Mouse (Mus musculus): Measurements from ENCODE around the gene Klhl25. TPM values are rescaled to one million over a fixed set of nuclear protein-coding genes. Genes with fewer than 3 reads are reported as not detected.
"Not testable (repeated sequence)": the region's sequence is repeated elsewhere in the genome, so short reads cannot be mapped to it uniquely, and the experiment has no call there.

The Klhl25 gene
- polyA plus RNA-seq, 1 experiment from 2014 or later, result 19.5 TPM

DNA sequence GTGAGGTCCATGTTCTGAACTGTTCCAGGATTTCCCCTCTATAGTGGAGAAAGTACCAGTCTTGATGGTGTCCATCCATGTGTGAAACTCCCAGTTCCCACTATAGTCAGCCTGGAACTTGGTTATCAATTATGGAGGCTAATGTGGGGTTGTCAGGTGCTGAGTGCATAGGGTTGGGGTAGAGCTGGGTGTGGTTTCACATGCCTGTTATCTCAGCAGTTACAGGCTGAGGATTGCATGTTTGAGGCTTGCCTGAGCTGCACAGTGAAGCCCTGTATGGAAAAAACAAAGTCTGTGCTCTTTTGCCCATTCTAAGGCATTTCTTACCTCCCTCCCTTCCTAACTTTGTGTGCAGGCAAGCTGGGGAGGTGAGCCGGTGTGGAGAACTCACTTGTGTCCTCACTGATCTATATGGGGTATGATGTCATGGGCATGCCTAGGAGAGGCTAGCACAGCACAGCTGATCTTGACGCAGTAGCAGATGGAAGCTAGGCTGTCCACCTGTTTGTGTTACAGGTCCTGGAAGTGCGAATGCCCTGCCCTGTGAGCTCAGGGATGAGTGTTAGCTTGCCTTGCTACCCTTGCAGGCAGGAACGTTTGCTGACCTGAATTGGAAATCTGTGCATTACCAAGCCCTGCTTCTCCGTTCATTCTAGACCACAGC lies 15.3 kb downstream of the Klhl25 start:
- not testable (repeated sequence) for H3K4me3 ChIP-seq; ATAC-seq (ENCODE audit: low FRiP score, low read depth); H3K27ac ChIP-seq; H3K4me2 ChIP-seq (replicated peaks); H3K4me1 ChIP-seq; H3K9me3 ChIP-seq; H3K9ac ChIP-seq; H3K27me3 ChIP-seq
- 85% methylated on average over 5 of the region's 5 CpGs for WGBS
- H3K36me3 ChIP-seq, result peaks cover 57% of the 10 kb centered on the region

DNA sequence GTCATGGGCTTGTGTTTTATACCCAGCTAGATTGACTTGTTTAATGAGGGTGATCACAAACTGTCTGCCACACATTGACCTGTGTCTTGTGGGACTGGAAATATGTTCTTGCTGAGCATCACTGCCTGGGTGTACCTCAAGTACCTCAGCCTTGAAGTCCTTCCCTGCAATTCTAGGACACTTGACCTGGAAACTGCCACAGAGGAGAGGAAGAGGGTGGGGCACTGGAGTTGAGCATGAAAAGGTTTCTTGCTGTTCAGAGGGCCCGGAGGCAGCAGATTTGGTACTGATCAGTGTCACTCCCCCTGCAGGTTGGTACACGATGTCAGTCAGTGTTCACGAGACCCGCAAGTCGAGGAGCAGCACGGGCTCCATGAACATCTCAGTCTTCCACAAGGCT lies 16.9 kb downstream of the Klhl25 start:
- no peak overlapping the region for H3K4me3 ChIP-seq
- no peaks in the 10 kb centered on the region for H3K27me3 ChIP-seq
- no peak for ATAC-seq (ENCODE audit: low FRiP score, low read depth)
- no peak overlapping the region for H3K4me2 ChIP-seq (replicated peaks)
- H3K4me1 ChIP-seq, result no peaks in the 10 kb centered on the region
- no peak overlapping the region for H3K27ac ChIP-seq
- no peaks in the 10 kb centered on the region for H3K9me3 ChIP-seq
- H3K9ac ChIP-seq, result no peak overlapping the region
- WGBS, result 94% methylated on average over 6 of the region's 6 CpGs
- peaks cover 60% of the 10 kb centered on the region for H3K36me3 ChIP-seq

DNA sequence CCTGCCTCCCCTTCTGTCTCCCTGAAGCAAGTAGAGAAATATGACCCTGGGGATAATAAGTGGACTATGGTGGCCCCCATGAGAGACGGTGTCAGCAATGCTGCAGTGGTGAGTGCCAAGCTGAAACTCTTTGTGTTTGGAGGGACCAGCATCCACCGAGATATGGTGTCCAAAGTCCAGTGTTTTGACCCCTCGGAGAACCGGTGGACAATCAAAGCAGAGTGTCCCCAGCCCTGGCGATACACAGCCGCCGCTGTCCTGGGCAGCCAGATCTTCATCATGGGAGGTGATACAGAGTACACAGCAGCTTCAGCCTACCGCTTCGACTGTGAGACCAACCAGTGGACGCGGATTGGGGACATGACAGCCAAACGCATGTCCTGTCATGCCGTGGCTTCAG lies 18.4 kb downstream of the Klhl25 start:
- 93% methylated on average over 13 of the region's 13 CpGs for WGBS
- no peak overlapping the region for H3K9ac ChIP-seq
- peaks cover 12% of the 10 kb centered on the region; the same call in 1 of the 2 replicates for H3K4me1 ChIP-seq
- no peaks in the 10 kb centered on the region for H3K27me3 ChIP-seq
- H3K9me3 ChIP-seq, result no peaks in the 10 kb centered on the region
- H3K27ac ChIP-seq, result no peak overlapping the region
- no peak for ATAC-seq (ENCODE audit: low FRiP score, low read depth)
- H3K4me2 ChIP-seq (replicated peaks), result no peak overlapping the region
- H3K4me3 ChIP-seq, result no peak overlapping the region
- H3K36me3 ChIP-seq, result peaks cover 69% of the 10 kb centered on the region

DNA sequence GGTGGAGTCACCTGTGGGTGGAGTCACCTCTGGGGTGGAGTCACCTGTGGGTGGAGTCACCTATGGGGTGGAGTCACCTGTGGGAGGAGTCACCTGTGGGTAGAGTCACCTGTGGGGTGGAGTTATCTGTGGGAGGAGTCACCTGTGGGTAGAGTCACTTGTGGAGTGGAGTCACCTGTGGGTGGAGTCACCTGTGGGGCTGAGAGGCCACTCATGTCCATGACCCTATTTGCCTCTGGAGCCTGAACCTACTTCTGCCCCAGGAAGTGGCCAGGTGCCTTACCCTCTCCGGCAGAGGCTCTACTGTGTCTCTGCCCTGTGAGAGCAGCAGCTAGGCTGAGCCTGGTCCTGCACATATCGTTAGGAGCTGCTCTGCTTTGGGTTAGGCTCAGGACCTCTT lies 20.6 kb downstream of the Klhl25 start:
- H3K27ac ChIP-seq, result no peak overlapping the region
- H3K9me3 ChIP-seq, result no peaks in the 10 kb centered on the region
- peaks cover 83% of the 10 kb centered on the region for H3K36me3 ChIP-seq
- no peaks in the 10 kb centered on the region for H3K27me3 ChIP-seq
- no peak overlapping the region for H3K9ac ChIP-seq
- no peak for ATAC-seq (ENCODE audit: low FRiP score, low read depth)
- no peak overlapping the region for H3K4me2 ChIP-seq (replicated peaks)
- H3K4me1 ChIP-seq, result peaks cover 12% of the 10 kb centered on the region; the same call in 1 of the 2 replicates
- 71% methylated on average over 2 of the region's 2 CpGs for WGBS
- no peak overlapping the region for H3K4me3 ChIP-seq

DNA sequence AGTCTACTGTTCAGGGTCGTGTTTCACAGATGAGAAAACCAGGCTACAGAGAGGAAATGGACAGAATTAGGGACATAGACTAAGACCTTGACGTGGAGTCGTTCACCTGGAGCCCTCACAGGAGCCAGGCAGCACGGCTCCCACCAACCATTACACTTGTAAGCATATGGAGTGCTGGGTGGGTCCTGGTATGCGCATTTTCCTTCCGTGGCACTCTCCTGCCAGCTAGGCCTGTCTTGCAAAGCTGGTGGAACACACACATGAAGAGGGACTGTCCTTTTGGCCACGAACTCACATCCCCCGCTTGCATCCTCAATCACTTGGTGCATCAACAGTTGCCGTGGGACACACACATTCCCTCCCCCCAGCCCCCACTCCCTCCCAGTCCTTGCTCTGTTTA lies 22.4 kb downstream of the Klhl25 start:
- no peak overlapping the region for H3K9ac ChIP-seq
- 67% methylated on average over 9 of the region's 9 CpGs for WGBS
- H3K4me2 ChIP-seq (replicated peaks), result no peak overlapping the region
- no peaks in the 10 kb centered on the region for H3K27me3 ChIP-seq
- H3K4me1 ChIP-seq, result peaks cover 12% of the 10 kb centered on the region; the same call in 1 of the 2 replicates
- no peak overlapping the region for H3K4me3 ChIP-seq
- H3K9me3 ChIP-seq, result no peaks in the 10 kb centered on the region
- no peak overlapping the region for H3K27ac ChIP-seq
- ATAC-seq (ENCODE audit: low FRiP score, low read depth), result no peak
- peaks cover 84% of the 10 kb centered on the region for H3K36me3 ChIP-seq

DNA sequence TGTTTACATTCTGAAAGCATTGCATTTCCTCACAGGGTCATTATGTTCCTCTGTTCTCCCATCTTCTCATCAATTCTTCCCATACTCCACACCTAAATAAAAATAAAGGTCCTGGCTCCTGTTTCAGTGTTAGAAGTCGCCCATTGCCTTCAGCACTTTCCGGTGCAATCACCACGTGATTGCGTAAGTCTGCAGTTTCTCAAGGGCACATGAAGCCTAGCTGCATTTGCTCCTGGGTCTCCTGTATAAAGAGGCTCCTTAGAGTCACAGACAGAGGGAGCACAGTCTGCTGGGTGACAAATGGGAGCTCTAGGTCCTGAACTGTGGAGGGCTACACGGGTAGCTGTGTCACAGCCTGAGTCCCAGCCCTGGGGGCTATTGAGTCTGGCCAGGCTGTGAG lies 24.1 kb downstream of the Klhl25 start:
- peaks cover 12% of the 10 kb centered on the region; the same call in 1 of the 2 replicates for H3K4me1 ChIP-seq
- no peak overlapping the region for H3K4me3 ChIP-seq
- no peak overlapping the region for H3K27ac ChIP-seq
- 0 out of 2 replicates have a peak overlapping the region, but pooled peaks have one; percentile 20 for H3K9ac ChIP-seq
- H3K9me3 ChIP-seq, result no peaks in the 10 kb centered on the region
- no peaks in the 10 kb centered on the region for H3K27me3 ChIP-seq
- 68% methylated on average over 5 of the region's 5 CpGs for WGBS
- H3K36me3 ChIP-seq, result peaks cover 69% of the 10 kb centered on the region
- H3K4me2 ChIP-seq (replicated peaks), result no peak overlapping the region
- no peak for ATAC-seq (ENCODE audit: low FRiP score, low read depth)

DNA sequence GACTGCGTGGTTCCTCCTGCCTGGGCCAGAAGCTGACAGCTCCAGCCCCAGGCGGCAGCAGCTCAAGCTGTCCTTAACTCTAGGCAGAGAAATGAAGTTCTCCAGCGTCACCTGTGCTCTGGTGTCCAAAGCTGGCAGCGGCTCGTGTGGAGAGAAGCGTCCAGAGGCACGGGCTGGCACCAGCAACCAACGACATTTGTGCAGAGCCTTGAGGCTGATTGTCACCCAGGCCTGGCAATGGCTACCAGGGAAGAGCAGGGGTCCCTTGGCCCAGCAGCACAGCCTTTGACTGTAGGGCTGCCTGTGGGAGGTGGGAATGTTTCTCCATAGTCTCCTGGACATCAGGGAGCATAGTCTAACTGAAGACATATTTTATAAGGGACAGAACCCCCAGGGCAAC lies 24.6 kb downstream of the Klhl25 start:
- H3K9ac ChIP-seq, result 0 out of 2 replicates have a peak overlapping the region, but pooled peaks have one; percentile 20
- 79% methylated on average over 8 of the region's 8 CpGs for WGBS
- peaks cover 65% of the 10 kb centered on the region for H3K36me3 ChIP-seq
- H3K27me3 ChIP-seq, result no peaks in the 10 kb centered on the region
- no peak overlapping the region for H3K4me2 ChIP-seq (replicated peaks)
- no peak for ATAC-seq (ENCODE audit: low FRiP score, low read depth)
- H3K9me3 ChIP-seq, result no peaks in the 10 kb centered on the region
- H3K4me1 ChIP-seq, result peaks cover 12% of the 10 kb centered on the region; the same call in 1 of the 2 replicates
- H3K27ac ChIP-seq, result no peak overlapping the region
- no peak overlapping the region for H3K4me3 ChIP-seq

DNA sequence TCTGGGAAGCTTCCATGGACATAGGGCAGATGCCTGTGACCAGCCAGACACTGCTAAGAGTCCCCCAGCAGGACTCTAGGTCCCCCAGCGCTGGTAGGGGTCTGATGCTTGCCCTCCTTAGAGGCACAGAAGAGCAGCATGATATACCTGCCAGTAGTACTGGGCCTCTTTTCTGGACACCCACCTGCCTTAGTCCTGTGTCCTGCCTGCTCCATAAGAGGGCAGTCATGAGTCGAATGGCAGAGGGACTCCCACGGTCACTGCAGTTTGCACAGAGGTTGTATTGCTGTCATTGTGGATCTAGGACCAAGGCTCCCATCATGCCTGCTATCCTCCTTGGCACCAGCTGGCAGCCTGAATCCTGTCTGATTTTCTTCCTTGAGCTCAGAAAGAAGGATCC lies 25.1 kb downstream of the Klhl25 start:
- no peak overlapping the region for H3K4me2 ChIP-seq (replicated peaks)
- H3K9ac ChIP-seq, result no peak overlapping the region
- H3K9me3 ChIP-seq, result no peaks in the 10 kb centered on the region
- H3K4me3 ChIP-seq, result no peak overlapping the region
- H3K27ac ChIP-seq, result no peak overlapping the region
- ATAC-seq (ENCODE audit: low FRiP score, low read depth), result no peak
- H3K4me1 ChIP-seq, result peaks cover 12% of the 10 kb centered on the region; the same call in 1 of the 2 replicates
- 80% methylated on average over 3 of the region's 3 CpGs for WGBS
- peaks cover 62% of the 10 kb centered on the region for H3K36me3 ChIP-seq
- no peaks in the 10 kb centered on the region for H3K27me3 ChIP-seq

DNA sequence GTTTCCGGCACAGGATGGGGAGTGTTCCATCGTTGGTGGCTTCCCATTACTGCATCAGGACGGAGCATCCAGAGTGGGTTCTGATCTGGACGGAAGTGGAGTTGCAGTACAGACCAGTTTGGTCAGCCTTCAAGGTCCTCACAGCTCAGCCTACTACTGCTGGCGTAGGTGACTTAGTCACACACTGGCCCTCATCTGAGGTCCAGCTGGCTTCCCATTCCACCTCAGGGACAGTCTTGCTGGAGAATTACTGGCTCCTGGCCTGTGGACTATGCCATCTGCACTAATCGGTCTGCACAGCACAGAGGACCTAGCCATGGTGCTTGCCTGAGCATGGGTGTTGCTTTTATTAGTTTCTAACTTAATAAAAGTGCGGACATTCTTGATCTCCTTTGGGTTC lies 25.6 kb downstream of the Klhl25 start:
- Histone ChIP-seq H3K9ac (no peak overlapping the region), H3K27ac (no peak overlapping the region), H3K4me2 (replicated peaks) (no peak overlapping the region), H3K4me1 (peaks cover 12% of the 10 kb centered on the region; the same call in 1 of the 2 replicates), H3K36me3 (peaks cover 58% of the 10 kb centered on the region), H3K27me3 (no peaks in the 10 kb centered on the region), H3K9me3 (no peaks in the 10 kb centered on the region), H3K4me3 (no peak overlapping the region)
- ATAC-seq (ENCODE audit: low FRiP score, low read depth), result no peak
- WGBS, result 92% methylated on average over 7 of the region's 7 CpGs

DNA sequence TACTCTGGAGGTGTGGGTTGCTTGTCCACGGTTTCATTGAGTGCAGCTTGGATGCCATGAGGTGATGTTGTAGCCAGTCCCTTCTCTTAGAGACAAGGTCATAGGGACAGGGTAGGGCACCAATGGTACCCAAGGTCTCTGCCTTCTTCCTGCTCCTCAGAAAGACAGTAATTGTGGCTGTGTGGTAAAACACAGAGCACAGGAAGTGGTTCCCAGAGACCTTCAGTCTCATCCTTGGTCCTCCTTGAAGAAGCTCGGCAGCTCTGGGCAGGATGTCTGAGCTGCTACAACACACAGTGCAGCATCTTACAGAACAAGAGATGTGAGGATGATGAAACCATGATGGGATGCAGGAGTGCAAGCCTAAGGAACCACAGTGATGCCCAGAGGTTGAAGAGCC lies 31.3 kb downstream of the Klhl25 start:
- WGBS, result 87% methylated on average over 2 of the region's 2 CpGs
- H3K27ac ChIP-seq, result not testable (repeated sequence)

DNA sequence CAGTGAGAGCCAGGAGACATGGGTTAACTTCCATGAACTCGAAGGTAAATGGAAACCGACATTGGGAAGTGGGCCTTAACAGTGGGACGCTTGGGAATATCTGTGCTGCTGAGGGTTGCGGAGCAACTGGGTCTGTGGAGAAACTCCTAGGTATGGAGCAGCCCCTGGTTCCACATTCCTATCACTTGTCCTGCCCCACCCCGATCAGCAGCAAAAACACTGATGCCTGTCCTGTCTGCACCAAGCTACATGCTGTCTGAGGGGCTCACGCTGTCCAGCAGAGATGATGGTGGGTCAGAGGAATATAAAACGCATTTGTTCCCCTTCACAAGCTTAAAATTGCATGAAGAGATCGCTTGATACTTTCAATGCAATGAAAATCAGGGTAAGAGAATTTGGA lies 32.1 kb downstream of the Klhl25 start:
- peak; percentile 6; the same call in 1 of the 2 replicates for ATAC-seq (ENCODE audit: low FRiP score, low read depth)
- no peaks in the 10 kb centered on the region for H3K27me3 ChIP-seq
- no peak overlapping the region for H3K27ac ChIP-seq
- H3K36me3 ChIP-seq, result peaks cover 6% of the 10 kb centered on the region; the same call in 1 of the 2 replicates
- 66% methylated on average over 8 of the region's 8 CpGs for WGBS
- H3K4me2 ChIP-seq (replicated peaks), result peak overlapping the region; percentile 42
- H3K9me3 ChIP-seq, result no peaks in the 10 kb centered on the region
- H3K4me3 ChIP-seq, result no peak overlapping the region
- no peak overlapping the region for H3K9ac ChIP-seq
- peaks cover 3% of the 10 kb centered on the region; the same call in 1 of the 2 replicates for H3K4me1 ChIP-seq

More for the DNA sequence above, 31.3 kb downstream of the Klhl25 start:
- H3K4me1 ChIP-seq; ATAC-seq (ENCODE audit: low FRiP score, low read depth); H3K9ac ChIP-seq; H3K9me3 ChIP-seq; H3K27me3 ChIP-seq; H3K4me2 ChIP-seq (replicated peaks); H3K4me3 ChIP-seq: not testable (repeated sequence)
- peaks cover 14% of the 10 kb centered on the region for H3K36me3 ChIP-seq

DNA sequence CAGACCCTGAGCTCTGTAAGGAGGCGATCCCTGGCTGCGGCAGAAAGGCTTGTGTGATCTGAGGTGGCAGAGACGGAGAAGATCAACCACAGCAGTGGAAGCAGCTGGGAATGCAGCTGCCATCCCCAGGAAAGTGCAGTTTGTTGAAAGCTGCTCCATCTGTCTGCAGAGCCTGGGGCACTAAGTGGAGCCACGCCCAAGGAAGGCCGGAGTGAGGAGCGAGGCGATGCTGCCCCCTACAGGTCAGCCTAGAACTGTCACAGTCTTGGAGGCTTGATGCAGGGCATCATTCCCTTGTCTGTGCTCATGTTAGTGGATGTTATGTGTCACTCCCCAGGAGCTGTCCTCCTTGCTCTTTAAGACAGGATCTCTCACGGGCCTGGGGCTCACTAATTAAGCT lies 32.5 kb downstream of the Klhl25 start:
- 5% methylated on average over 8 of the region's 8 CpGs for WGBS
- Histone ChIP-seq H3K27ac (no peak overlapping the region), H3K4me1 (peaks cover 3% of the 10 kb centered on the region; the same call in 1 of the 2 replicates), H3K9ac (no peak overlapping the region), H3K9me3 (no peaks in the 10 kb centered on the region), H3K27me3 (no peaks in the 10 kb centered on the region), H3K4me2 (replicated peaks) (peak overlapping the region; percentile 42), H3K4me3 (no peak overlapping the region), H3K36me3 (peaks cover 2% of the 10 kb centered on the region; the same call in 1 of the 2 replicates)
- peak; percentile 85 for ATAC-seq (ENCODE audit: low FRiP score, low read depth)

DNA sequence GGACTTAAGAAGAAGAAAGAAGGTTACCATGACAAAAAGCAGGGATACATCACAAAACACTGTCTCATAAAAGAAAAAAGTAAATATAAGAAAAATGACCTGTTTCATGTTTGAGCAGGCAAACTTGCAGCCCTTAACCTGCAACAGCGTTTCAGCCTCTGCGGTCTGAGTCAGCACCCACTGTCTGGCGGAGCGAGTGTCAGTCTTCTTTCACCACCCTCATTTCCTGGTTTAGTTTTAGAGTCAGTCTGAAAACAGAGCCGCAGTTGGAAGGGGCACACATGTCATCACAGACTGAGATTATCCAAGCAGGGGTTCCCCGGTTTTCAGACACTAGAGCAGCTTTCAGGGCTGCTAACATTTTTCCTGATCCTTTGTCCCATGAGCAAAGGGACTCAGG lies 33.3 kb downstream of the Klhl25 start:
- H3K4me2 ChIP-seq (replicated peaks), result no peak overlapping the region
- H3K9ac ChIP-seq, result no peak overlapping the region
- H3K9me3 ChIP-seq, result no peaks in the 10 kb centered on the region
- no peak overlapping the region for H3K27ac ChIP-seq
- H3K36me3 ChIP-seq, result no peaks in the 10 kb centered on the region
- H3K4me1 ChIP-seq, result peaks cover 3% of the 10 kb centered on the region; the same call in 1 of the 2 replicates
- ATAC-seq (ENCODE audit: low FRiP score, low read depth), result no peak
- WGBS, result 67% methylated on average over 6 of the region's 6 CpGs
- H3K27me3 ChIP-seq, result no peaks in the 10 kb centered on the region
- no peak overlapping the region for H3K4me3 ChIP-seq

Measured in limb, embryonic 13.5 days (tissue).